8 mouse cellular contexts compared by ENCODE assay signal in the genomic region with DNA sequence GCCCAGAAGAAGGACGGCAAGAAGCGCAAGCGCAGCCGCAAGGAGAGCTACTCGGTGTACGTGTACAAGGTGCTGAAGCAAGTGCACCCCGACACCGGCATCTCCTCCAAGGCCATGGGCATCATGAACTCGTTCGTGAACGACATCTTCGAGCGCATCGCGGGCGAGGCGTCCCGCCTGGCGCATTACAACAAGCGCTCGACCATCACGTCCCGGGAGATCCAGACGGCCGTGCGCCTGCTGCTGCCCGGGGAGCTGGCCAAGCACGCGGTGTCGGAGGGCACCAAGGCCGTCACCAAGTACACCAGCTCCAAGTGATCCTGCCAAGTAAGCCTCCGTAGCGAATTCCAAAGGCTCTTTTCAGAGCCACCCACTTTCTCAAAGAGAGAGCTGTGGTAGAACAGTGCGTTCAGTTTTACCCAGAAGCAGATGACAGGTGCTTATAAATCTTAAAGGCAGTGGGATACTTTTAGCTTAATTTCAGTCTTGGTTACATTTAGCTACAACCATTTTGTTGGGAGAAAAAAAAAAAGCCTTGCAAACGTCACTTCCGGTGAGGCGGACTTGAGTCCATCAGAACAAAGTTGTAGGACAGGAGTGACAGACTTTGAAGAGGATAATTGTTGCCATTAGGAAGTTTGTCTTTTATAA. TPM values are rescaled to one million over a fixed set of nuclear protein-coding genes. Genes with fewer than 3 reads are reported as not detected.
A peak's percentile ranks its signal among the peaks of the same experiment; 100 is the strongest.
DNase-seq lines count a peak whose midpoint lies in the region; ATAC-seq lines count a peak whose summit lies in the region.
"Not testable (repeated sequence)": the region's sequence is repeated elsewhere in the genome, so short reads cannot be mapped to it uniquely, and the experiment has no call there.

No protein-coding gene starts in this region.

- H3K4me1 ChIP-seq in forebrain, embryonic 16.5 days (replicated peaks; ENCODE audit: control insufficient read depth, insufficient read depth, low read length): peaks cover 19% of the 10 kb centered on the region
- not testable (repeated sequence) for H3K4me1 ChIP-seq in hindbrain, embryonic 11.5 days (replicated peaks; ENCODE audit: control insufficient read depth, insufficient read depth, low read length); lung, embryonic 16.5 days (replicated peaks; ENCODE audit: control insufficient read depth, insufficient read depth, low read length)
- peaks cover 21% of the 10 kb centered on the region for H3K4me1 ChIP-seq in neural tube, embryonic 15.5 days

- H3K4me3 ChIP-seq in forebrain, embryonic 16.5 days (replicated peaks; ENCODE audit: low read length): peak overlapping the region; percentile 60
- H3K4me3 ChIP-seq in hindbrain, embryonic 11.5 days (ENCODE audit: low read depth, low read length): peak overlapping the region; percentile 43
- H3K4me3 ChIP-seq in lung, embryonic 16.5 days (ENCODE audit: low read length): peak overlapping the region; percentile 57
- H3K4me3 ChIP-seq in neural tube, embryonic 15.5 days (replicated peaks): peak overlapping the region; percentile 47

- ATAC-seq in forebrain, embryonic 16.5 days: peak; percentile 17
- ATAC-seq in hindbrain, embryonic 11.5 days (ENCODE audit: low FRiP score): peak; percentile 57
- peak; percentile 19 for ATAC-seq in lung, embryonic 16.5 days (ENCODE audit: low read depth)
- ATAC-seq in neural tube, embryonic 15.5 days (ENCODE audit: low FRiP score): peak; percentile 33

- H3K9me3 ChIP-seq in forebrain, embryonic 16.5 days (ENCODE audit: control insufficient read depth, low read length); hindbrain, embryonic 11.5 days (ENCODE audit: control insufficient read depth, low read length); lung, embryonic 16.5 days (ENCODE audit: control insufficient read depth, low read length); neural tube, embryonic 15.5 days (replicated peaks): not testable (repeated sequence)

- H3K9ac ChIP-seq in forebrain, embryonic 16.5 days (replicated peaks; ENCODE audit: low read depth, low read length): peak overlapping the region; percentile 70
- peak overlapping the region; percentile 66 for H3K9ac ChIP-seq in hindbrain, embryonic 11.5 days (ENCODE audit: low read depth, low read length)
- peak overlapping the region; percentile 69 for H3K9ac ChIP-seq in lung, embryonic 16.5 days (ENCODE audit: low read length)
- peak overlapping the region; percentile 62 for H3K9ac ChIP-seq in neural tube, embryonic 15.5 days (replicated peaks)

- 0% methylated on average over 13 of the region's 37 CpGs for WGBS in forebrain, embryonic 16.5 days
- WGBS in hindbrain, embryonic 11.5 days: under 1% methylated on average over 10 of the region's 37 CpGs
- 0% methylated on average over 11 of the region's 37 CpGs for WGBS in lung, embryonic 16.5 days
- WGBS in neural tube, embryonic 15.5 days: under 1% methylated on average over 20 of the region's 37 CpGs

- peak overlapping the region; percentile 88 for H3K4me2 ChIP-seq in forebrain, embryonic 16.5 days (ENCODE audit: low read length)
- peak overlapping the region; percentile 76 for H3K4me2 ChIP-seq in hindbrain, embryonic 11.5 days (replicated peaks; ENCODE audit: low read depth, low read length)
- H3K4me2 ChIP-seq in lung, embryonic 16.5 days (ENCODE audit: low read depth, low read length): peak overlapping the region; percentile 81
- peak overlapping the region; percentile 78 for H3K4me2 ChIP-seq in neural tube, embryonic 15.5 days

- not testable (repeated sequence) for H3K36me3 ChIP-seq in forebrain, embryonic 16.5 days (ENCODE audit: control insufficient read depth, insufficient read depth); hindbrain, embryonic 11.5 days (ENCODE audit: control insufficient read depth, insufficient read depth, low read length); lung, embryonic 16.5 days (ENCODE audit: control insufficient read depth, insufficient read depth, low read length); neural tube, embryonic 15.5 days

- H3K27me3 ChIP-seq in forebrain, embryonic 16.5 days (replicated peaks; ENCODE audit: control insufficient read depth, insufficient read depth, low read length); hindbrain, embryonic 11.5 days (ENCODE audit: control insufficient read depth, insufficient read depth, low read length); lung, embryonic 16.5 days (ENCODE audit: control insufficient read depth, insufficient read depth, low read depth, low read length); neural tube, embryonic 15.5 days (replicated peaks): not testable (repeated sequence)

- peak overlapping the region; percentile 97 for H3K27ac ChIP-seq in forebrain, embryonic 16.5 days (ENCODE audit: low read length)
- peak overlapping the region; percentile 95 for H3K27ac ChIP-seq in hindbrain, embryonic 11.5 days (ENCODE audit: low read depth, low read length)
- H3K27ac ChIP-seq in lung, embryonic 16.5 days (ENCODE audit: low read length): peak overlapping the region; percentile 99
- peak overlapping the region; percentile 93 for H3K27ac ChIP-seq in neural tube, embryonic 15.5 days (replicated peaks)

- DNase-seq in MN1 (ENCODE audit: low spot score): peak; percentile 83
- DNase-seq in cerebellum, adult 9-11 months: peak; percentile 50
- DNase-seq in hindbrain, embryonic 11.5 days (ENCODE audit: low spot score): peak; percentile 82
- DNase-seq in layer of hippocampus, adult 18-20 months (ENCODE audit: low spot score in 2 of 2): peak; percentile 27 to 70
- peak; percentile 68 for DNase-seq in thymus, postnatal 14 days

RNA-seq across cellular contexts. Expression of a gene that starts 0.4 kb away (rescaled TPM):
- 27.2 and 35.5 TPM in 2 replicates for polyA plus RNA-seq in forebrain, embryonic 16.5 days (2015; fragmentation: Nextera tagmentation; extraction: Ambion mirVana)
- polyA plus RNA-seq in hindbrain, embryonic 11.5 days (2014; fragmentation: Nextera tagmentation; extraction: Ambion mirVana): 21.0 and 26.1 TPM in 2 replicates
- 10 to 100 TPM; 53.5 to 63.1 TPM for total RNA-seq in layer of hippocampus, adult 18-20 months (2021)
- 66.1 and 72.9 TPM in 2 replicates for polyA plus RNA-seq in lung, embryonic 16.5 days (2015; fragmentation: Nextera tagmentation; extraction: Ambion mirVana)
- 18.4 and 26.8 TPM in 2 replicates for polyA plus RNA-seq in neural tube, embryonic 15.5 days (2015; fragmentation: Nextera tagmentation; extraction: Ambion mirVana)

RNA-seq across cellular contexts. Expression of a gene that starts 0.7 kb away (rescaled TPM):
- 0.80 and 0.83 TPM in 2 replicates for polyA plus RNA-seq in forebrain, embryonic 16.5 days (2015; fragmentation: Nextera tagmentation; extraction: Ambion mirVana)
- polyA plus RNA-seq in hindbrain, embryonic 11.5 days (2014; fragmentation: Nextera tagmentation; extraction: Ambion mirVana): 0.79 and 0.84 TPM in 2 replicates
- total RNA-seq in layer of hippocampus, adult 18-20 months (2021): 1 to 10 TPM; 2.3 to 3.4 TPM
- 2.2 and 2.3 TPM in 2 replicates for polyA plus RNA-seq in lung, embryonic 16.5 days (2015; fragmentation: Nextera tagmentation; extraction: Ambion mirVana)
- 0.26 and 0.54 TPM in 2 replicates for polyA plus RNA-seq in neural tube, embryonic 15.5 days (2015; fragmentation: Nextera tagmentation; extraction: Ambion mirVana)

RNA-seq across cellular contexts. Expression of a gene that starts 11.2 kb away (rescaled TPM):
- polyA plus RNA-seq in forebrain, embryonic 16.5 days (2015; fragmentation: Nextera tagmentation; extraction: Ambion mirVana): not detected in 2 replicates
- polyA plus RNA-seq in hindbrain, embryonic 11.5 days (2014; fragmentation: Nextera tagmentation; extraction: Ambion mirVana): 0.17 TPM in 1 of 2 replicates, not detected in the other
- not detected for total RNA-seq in layer of hippocampus, adult 18-20 months (2021)
- polyA plus RNA-seq in lung, embryonic 16.5 days (2015; fragmentation: Nextera tagmentation; extraction: Ambion mirVana): 0.16 and 0.48 TPM in 2 replicates
- polyA plus RNA-seq in neural tube, embryonic 15.5 days (2015; fragmentation: Nextera tagmentation; extraction: Ambion mirVana): not detected in 2 replicates

RNA-seq across cellular contexts. Expression of a gene that starts 13.8 kb away (rescaled TPM):
- polyA plus RNA-seq in forebrain, embryonic 16.5 days (2015; fragmentation: Nextera tagmentation; extraction: Ambion mirVana): 2.1 and 2.2 TPM in 2 replicates
- 4.5 and 4.9 TPM in 2 replicates for polyA plus RNA-seq in hindbrain, embryonic 11.5 days (2014; fragmentation: Nextera tagmentation; extraction: Ambion mirVana)
- 100 to 1,000 TPM; 104 to 112 TPM for total RNA-seq in layer of hippocampus, adult 18-20 months (2021)
- polyA plus RNA-seq in lung, embryonic 16.5 days (2015; fragmentation: Nextera tagmentation; extraction: Ambion mirVana): 6.2 and 6.6 TPM in 2 replicates
- 2.7 and 2.8 TPM in 2 replicates for polyA plus RNA-seq in neural tube, embryonic 15.5 days (2015; fragmentation: Nextera tagmentation; extraction: Ambion mirVana)

RNA-seq across cellular contexts. Expression of a gene that starts 26.2 kb away (rescaled TPM):
- polyA plus RNA-seq in forebrain, embryonic 16.5 days (2015; fragmentation: Nextera tagmentation; extraction: Ambion mirVana): 2.1 and 3.3 TPM in 2 replicates
- 3.4 and 4.2 TPM in 2 replicates for polyA plus RNA-seq in hindbrain, embryonic 11.5 days (2014; fragmentation: Nextera tagmentation; extraction: Ambion mirVana)
- 1 to 10 TPM; 4.1 to 4.2 TPM for total RNA-seq in layer of hippocampus, adult 18-20 months (2021)
- 11.2 and 13.7 TPM in 2 replicates for polyA plus RNA-seq in lung, embryonic 16.5 days (2015; fragmentation: Nextera tagmentation; extraction: Ambion mirVana)
- 3.7 and 4.6 TPM in 2 replicates for polyA plus RNA-seq in neural tube, embryonic 15.5 days (2015; fragmentation: Nextera tagmentation; extraction: Ambion mirVana)

Comparison
In these comparisons a context has a peak if more than half of its experiments do, and no peak if none do; other contexts are left out.
1. Peak in every context shown above with its lines: DNase-seq, ATAC-seq, H3K4me3 ChIP-seq and H3K27ac ChIP-seq.